Mouse (Mus musculus): ENCODE data around the gene Rtl6.

Gene Rtl6

DNA sequence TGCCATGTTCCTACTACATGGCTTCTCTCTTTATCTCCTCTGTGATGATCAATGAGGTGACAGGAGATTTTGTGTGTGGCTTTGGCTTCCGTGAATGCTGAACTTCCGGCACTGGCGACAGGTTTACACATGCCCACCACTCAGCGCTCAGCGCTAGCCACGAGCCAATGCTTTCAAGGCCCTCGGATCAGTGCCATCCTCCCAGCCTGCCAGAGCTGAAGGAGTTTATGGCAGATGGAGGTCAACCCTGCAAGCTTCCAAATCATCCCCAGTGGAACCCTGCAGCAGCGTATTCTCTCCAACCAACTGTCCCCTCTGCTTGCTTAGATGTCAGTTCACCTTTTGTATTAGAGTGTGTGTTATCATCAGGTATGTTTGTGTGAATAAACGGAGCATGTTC lies 21.0 kb downstream of the Rtl6 start:
- 95% methylated on average over 9 of the region's 9 CpGs for WGBS

GRCm38 (mm10) chr15:84535953-84536352 lies 21.7 kb downstream of the Rtl6 start:
- WGBS: 78% methylated on average over 2 of the region's 2 CpGs

- WGBS: 43% methylated on average over 2 of the region's 2 CpGs
These were observed 25.4 kb downstream of the Rtl6 start for GRCm38 (mm10) chr15:84532211-84532610.

GRCm38 (mm10) chr15:84531535-84531934 lies 26.1 kb downstream of the Rtl6 start:
- 33% methylated on average over 10 of the region's 10 CpGs for WGBS

GRCm38 (mm10) chr15:84526921-84527320 lies 30.7 kb downstream of the Rtl6 start:
- WGBS: 58% methylated on average over 14 of the region's 14 CpGs

- WGBS: 83% methylated on average over 5 of the region's 5 CpGs
These were observed 32.3 kb downstream of the Rtl6 start for GRCm38 (mm10) chr15:84525222-84525883.

GRCm38 (mm10) chr15:84522953-84523689 lies 34.5 kb downstream of the Rtl6 start:
- WGBS: 93% methylated on average over 8 of the region's 8 CpGs

DNA sequence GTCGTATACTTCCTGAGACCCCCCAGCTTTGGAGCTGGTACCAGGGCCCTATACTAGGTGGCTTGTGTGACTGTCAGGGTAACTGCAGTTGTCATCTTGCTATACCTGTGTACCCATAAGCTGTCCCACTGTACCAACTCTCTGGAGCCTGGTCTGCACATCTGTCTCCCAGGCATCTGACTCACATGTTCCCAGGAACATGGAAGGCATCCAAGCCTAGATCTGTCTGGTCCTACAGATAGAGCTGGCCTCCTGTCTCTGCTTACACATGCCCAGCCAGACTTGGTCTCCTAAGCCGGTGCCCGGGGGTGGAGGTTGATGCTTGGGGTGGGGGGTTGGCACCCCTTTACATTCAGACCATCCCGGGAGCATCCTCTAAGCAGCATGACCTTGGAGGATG lies 36.1 kb downstream of the Rtl6 start:
- WGBS: 63% methylated on average over 4 of the region's 4 CpGs

DNA sequence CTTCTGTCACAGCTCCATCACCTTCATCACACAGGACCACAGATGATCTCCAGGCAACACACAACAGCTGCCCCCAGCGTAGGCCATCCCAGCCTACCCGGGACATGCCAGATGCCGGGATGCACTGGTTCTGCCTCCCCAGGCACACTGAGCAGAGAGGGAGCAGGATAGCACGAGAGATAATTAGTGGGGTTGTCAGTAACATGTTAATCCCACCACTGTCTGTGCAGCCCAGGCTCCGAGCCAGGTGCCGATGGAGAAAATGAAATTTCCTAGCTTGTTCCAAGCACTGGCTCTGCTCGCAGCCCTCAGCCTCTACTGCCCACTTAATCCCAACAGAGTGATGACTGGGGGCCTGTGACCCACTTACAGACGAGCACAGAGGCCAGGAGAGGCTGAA lies 39.1 kb downstream of the Rtl6 start:
- 68% methylated on average over 8 of the region's 8 CpGs for WGBS

DNA sequence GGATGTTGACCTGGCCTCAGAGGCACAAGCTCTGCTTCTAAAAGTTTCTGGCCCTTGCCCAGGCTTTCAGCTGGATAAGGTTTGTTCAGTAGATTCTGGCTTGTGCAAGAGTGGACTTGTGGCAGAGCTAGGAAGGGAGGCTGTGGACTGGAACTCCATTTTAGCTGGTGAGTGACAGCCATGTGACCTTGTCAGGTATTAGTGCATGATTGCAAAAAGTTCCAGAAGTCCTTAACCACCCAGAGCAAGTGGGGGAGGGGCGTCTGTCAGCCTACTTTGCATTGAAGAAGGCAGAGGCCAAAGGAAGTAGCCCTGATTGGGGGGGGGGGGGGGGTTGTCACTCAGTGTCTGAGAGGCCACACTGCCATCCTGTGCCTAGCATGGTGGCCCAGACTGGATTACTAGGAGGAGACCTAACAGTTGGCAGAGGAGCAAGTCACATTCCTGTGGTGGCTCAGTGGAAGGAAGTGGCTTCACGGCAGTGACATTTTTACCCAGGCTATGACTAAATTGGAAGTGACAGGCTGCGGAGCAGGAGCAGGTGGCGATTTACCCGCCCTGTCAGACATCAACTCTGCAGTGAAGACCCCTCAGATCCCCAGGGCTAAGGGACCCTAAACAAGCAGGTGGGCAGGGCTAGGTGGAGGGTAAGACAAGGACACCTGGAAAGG lies 44.9 kb downstream of the Rtl6 start:
- WGBS: 64% methylated on average over 5 of the region's 5 CpGs

DNA sequence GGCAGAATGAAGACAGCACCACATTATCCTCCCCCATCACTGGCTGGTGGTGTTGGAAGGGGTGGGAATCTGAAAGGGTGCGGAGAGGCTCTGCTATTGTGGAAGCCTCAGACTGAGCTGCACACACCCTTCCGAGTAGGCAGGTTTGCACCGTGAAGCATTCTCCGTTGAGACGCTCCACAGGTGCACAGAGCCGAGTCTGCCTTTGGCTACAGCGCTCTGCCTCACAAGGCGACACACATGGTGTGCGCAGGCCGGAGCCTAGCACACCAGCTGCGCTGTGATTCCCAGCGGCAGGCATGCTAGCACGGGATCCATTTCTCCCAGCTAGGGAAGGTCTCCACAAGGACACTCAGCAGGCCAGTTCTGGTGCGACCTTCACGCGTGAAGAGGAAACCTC lies 47.6 kb downstream of the Rtl6 start:
- 59% methylated on average over 16 of the region's 16 CpGs for WGBS

DNA sequence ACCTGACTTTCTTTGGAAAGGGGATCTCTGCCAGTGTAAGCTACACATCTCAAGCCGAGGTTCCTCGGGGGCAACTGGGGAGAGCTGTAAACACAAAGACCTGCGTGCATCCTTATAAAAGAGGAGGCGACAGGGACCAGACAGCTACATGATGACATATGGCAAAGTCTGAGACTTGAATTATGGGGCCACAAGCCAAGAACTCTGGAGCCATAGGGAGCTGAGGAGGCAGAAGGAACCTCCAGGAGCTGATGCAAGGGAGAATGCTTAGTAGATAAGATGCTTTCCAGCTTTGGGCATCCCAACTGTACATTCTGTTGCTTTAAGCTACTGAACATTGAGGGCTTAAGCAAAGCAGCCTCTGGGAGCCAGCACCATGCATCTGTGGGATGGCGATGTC lies 48.5 kb downstream of the Rtl6 start:
- WGBS: 54% methylated on average over 5 of the region's 5 CpGs

GRCm38 (mm10) chr15:84506026-84506425 lies 51.6 kb downstream of the Rtl6 start:
- WGBS: 54% methylated on average over 10 of the region's 10 CpGs

- 44% methylated on average over 7 of the region's 7 CpGs for WGBS
These were observed 52.7 kb downstream of the Rtl6 start for GRCm38 (mm10) chr15:84504895-84505294.
